Mouse (Mus musculus): ENCODE data around the gene Sf3a1.

- no peak for TF ChIP-seq CTCF (IDR thresholded peaks at IDR 0.05; ENCODE audit: control insufficient read depth, insufficient read depth, insufficient replicate concordance, low read depth, low read length)
- no peak for TF ChIP-seq POLR2A (IDR thresholded peaks at IDR 0.05; ENCODE audit: control insufficient read depth, low read depth, low read length)
Measured at GRCm38 (mm10) chr11:4197691-4198090, 37.5 kb downstream of the Sf3a1 start.

Measured in testis, adult 2 months (tissue).